Mouse (Mus musculus) bone marrow, adult 2 months (tissue): ENCODE results near the gene Cep89.

Experiments used
- CTCF ChIP-seq: fragments of 200-500 bp; IDR thresholded peaks from 2 replicates; pipeline ENCODE4 v1.5.1; 2011; ENCODE audit warnings: low read length, control low read depth; ENCODE audit not compliant: control insufficient read depth, insufficient read depth
- POLR2A ChIP-seq: fragments of 200-500 bp; IDR thresholded peaks from 2 replicates; pipeline ENCODE4 v1.6.1; 2011; ENCODE audit warnings: low read depth, mild to moderate bottlenecking, control low read depth, low read length, borderline replicate concordance; ENCODE audit not compliant: control insufficient read depth

DNA sequence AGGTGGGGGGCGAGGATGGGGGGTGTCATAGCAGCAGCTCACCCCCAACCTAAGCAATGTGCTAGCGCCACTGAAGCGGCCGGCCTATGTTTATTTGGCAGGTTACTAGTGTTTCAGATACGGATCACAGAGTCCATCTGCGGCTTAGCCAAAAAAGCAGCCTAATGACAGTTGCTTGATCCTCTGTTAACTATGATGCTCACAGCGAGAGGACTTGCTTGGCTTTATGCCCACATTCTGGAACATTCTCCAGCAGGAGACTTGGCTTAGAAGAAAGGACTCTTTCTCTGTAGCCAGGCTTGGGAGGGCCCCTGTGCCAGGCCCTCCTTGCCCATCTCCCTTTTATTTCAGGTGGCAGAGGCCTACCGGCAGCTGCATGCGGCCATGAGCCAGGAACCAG is 20.2 kb upstream of the Cep89 start:
- no peak for TF ChIP-seq POLR2A
- TF ChIP-seq CTCF, result no peak
